Mouse (Mus musculus): ENCODE measurements around the gene Osbpl11.

GRCm38 (mm10) chr16:33167537-33167936 is 17.3 kb upstream of the Osbpl11 start:
- TF ChIP-seq GATA1 (IDR thresholded peaks at IDR 0.05; ENCODE audit: low read length) (no peak), TAL1 (IDR thresholded peaks at IDR 0.05; ENCODE audit: low read length) (no peak)
